Mouse (Mus musculus) heart, postnatal 10 days (tissue): ENCODE measurements around the gene Mib2. TPM values are rescaled to one million over a fixed set of nuclear protein-coding genes. Genes with fewer than 3 reads are reported as not detected.
A peak's percentile ranks its signal among the peaks of the same experiment; 100 is the strongest.
"Not testable (repeated sequence)": the region's sequence is repeated elsewhere in the genome, so short reads cannot be mapped to it uniquely, and the experiment has no call there.

Experiments
- DNase-seq, 2 experiments: peaks; one replicate each; pipeline ENCODE4 v3.0.0; 2021
- intact Hi-C: fragments of 180-260 bp; cut with DNase I; formaldehyde crosslinking; loops from one replicate; pipeline ENCODE4 v1.15.1; 2025
- total RNA-seq, 2 experiments: library from RNA; stranded (reverse); gene quantifications; 2 replicates each; pipeline ENCODE4 v1.2.3; 2021

Gene Mib2
- total RNA-seq, 2 experiments from 2014 or later, result 21.9 to 22.5 TPM

- intact Hi-C loops, result no loop called here
- peak in 1 of 2 experiments; percentile 46 for DNase-seq
These were observed 7.0 kb upstream of the Mib2 start for GRCm38 (mm10) chr4:155675991-155676390.

DNA sequence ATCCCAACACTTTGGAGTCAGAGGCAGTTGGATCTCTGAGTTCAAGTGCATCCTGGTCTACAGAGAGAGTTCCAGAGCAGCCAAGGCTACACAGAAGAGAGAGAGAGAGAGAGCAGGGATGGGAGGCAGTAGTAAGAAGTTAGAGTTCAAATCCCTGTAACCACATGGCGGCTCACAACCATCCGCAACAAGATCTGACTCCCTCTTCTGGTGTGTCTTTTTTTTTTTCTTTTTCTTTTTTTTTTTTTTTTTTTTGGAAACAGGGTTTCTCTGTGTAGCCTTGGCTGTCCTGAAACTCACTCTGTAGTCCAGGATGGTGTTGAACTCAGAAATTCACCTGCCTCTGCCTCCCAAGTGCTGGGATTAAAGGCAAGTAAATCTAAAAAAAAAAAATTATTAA lies 3.1 kb upstream of the Mib2 start:
- no peak for DNase-seq
- intact Hi-C loops, result no loop called here

GRCm38 (mm10) chr4:155670236-155670635 lies 1.2 kb upstream of the Mib2 start:
- intact Hi-C loops, result loop anchor here (1.0 kb wide), 1 partner anchor 18 kb away; no protein-coding TSS in a partner anchor
- not testable (repeated sequence) for DNase-seq

GRCm38 (mm10) chr4:155669598-155670075 lies 639 bp upstream of the Mib2 start:
- intact Hi-C loops, result loop anchor here (1.0 kb wide), 1 partner anchor 19 kb away; no protein-coding TSS in a partner anchor
- DNase-seq, result no peak

DNA sequence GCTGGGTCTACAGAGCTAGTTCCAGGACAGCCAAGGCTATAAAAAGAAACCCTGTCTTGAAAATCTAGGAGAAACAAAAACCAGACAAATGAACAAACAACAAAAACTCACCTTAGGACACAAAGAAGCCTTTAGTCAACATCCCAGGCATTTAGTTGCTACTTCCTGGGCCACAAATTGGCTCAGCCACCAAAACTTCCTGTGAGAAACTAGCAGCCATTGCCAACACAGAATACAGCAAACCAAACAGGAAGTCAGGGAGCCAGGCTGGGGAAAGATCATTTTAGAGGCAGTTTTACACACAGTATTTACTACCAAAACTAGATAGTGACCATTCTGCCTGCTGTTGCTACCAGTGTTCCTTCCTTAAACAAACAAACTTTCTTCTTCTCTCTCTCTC lies 2.1 kb downstream of the Mib2 start:
- no peak for DNase-seq
- intact Hi-C loops, result no loop called here

DNA sequence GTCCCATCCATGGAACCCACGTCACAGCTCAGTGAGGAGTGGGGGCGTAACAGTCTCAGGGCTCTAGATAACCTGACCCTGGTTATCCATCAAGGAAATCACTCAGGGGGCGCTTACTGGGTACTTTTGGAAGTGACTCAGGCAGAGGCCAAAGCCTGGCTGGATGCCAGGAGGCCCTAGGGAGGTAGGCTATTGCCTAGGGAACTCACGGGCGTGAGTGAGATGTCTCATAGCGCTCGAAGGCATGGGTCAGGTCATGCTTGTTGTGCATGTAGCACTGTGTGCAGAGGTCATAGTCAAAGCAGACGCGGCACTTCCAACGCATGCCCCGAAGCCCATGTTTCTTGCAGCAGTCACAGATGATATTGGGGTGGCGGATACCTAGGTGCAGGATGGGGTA lies 8.4 kb downstream of the Mib2 start:
- intact Hi-C loops, result no loop called here
- DNase-seq, result no peak

- DNase-seq, result no peak
- intact Hi-C loops, result no loop called here
These were observed 10.0 kb downstream of the Mib2 start for GRCm38 (mm10) chr4:155658961-155659360.

GRCm38 (mm10) chr4:155656214-155656751 lies 12.7 kb downstream of the Mib2 start:
- DNase-seq, result no peak

DNA sequence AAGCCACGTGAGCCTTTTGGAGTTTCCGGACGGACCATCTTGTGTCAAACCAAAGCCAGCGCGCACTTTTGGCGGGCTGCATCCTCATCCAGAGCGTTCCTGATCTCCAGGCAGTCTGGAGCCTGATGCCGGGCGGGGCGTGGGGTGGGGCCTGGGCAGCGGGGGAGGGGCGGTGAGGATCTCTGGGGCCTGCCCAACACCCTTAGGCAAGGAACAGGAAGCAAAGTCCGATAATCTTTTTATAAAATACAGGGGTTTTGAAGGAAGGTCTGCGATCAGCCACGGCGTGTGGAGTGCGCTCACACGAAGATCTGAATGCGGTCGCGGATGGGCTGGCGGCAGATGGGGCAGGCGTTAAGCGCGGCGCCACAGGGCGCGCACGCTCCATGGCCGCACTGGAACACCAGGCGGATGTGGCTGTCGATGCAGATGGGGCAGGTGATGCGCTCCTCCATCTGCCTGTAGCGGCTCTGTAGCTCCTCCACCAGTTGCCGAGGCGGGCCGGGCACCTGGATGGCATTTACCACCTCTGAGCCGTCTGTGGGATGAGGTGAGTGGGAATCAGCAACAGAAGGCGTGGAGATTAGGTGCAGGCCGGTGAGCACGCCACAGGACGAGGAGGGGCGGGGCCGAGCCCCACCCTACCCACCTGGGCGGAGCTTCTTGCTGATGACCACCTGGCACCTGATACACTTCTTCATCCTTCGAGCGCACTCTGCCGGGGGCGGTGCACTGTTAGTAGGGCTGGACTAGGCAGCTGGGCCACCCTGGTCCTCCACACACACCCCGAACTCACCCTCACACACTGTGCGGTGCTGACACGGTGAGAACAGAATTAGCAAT lies 14.3 kb downstream of the Mib2 start:
- DNase-seq, result peak; percentile 68 to 72
- intact Hi-C loops, result no loop called here

More at GRCm38 (mm10) chr4:155656214-155656751, 12.7 kb downstream of the Mib2 start:
- intact Hi-C loops, result no loop called here

GRCm38 (mm10) chr4:155654183-155654455 lies 14.9 kb downstream of the Mib2 start:
- no peak for DNase-seq

DNA sequence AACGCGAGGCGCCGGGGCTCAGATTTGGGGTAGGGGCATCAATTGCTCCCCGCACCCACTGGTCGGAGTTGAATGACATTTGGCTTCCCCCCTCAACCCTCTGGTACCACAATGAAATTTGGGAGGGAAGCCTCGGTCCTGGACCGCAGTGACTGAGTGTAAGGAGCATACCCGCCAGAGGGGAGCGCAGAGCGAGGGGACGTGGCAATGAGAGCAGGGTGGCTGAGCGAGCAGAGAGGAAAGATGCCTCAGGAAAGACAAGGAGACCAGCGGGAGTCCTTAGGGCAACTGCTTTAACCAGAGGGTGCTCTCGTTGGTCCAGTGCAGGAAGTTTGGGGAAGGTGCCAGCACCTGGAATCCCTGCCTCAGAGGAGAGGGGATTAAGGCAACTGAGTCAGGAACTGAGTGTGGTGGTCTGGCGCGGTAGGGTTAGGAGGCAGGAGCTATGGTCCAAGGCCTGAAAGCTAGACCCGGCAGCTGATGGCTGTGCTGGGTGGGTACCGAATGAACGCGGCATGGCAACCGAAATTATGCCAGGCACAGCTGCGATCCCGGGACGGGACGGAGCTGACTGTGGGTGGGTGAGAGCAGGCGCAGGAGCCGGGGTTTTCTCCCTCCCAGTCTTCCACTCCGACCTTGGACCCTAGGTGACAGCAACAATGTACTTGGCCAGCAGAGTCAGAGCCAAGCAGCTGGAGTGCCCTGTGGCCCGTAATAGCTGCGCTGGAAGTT lies 15.4 kb downstream of the Mib2 start:
- intact Hi-C loops, result no loop called here
- DNase-seq, result peak; percentile 47 to 64

More at GRCm38 (mm10) chr4:155654183-155654455, 14.9 kb downstream of the Mib2 start:
- intact Hi-C loops, result no loop called here

GRCm38 (mm10) chr4:155653086-155653450 lies 15.9 kb downstream of the Mib2 start, which contains the start of gene Mmp23:
Mmp23 (minus strand) TSS chr4:155653384.
- intact Hi-C loops, result no loop called here
- peak; percentile 76 to 78 for DNase-seq

DNA sequence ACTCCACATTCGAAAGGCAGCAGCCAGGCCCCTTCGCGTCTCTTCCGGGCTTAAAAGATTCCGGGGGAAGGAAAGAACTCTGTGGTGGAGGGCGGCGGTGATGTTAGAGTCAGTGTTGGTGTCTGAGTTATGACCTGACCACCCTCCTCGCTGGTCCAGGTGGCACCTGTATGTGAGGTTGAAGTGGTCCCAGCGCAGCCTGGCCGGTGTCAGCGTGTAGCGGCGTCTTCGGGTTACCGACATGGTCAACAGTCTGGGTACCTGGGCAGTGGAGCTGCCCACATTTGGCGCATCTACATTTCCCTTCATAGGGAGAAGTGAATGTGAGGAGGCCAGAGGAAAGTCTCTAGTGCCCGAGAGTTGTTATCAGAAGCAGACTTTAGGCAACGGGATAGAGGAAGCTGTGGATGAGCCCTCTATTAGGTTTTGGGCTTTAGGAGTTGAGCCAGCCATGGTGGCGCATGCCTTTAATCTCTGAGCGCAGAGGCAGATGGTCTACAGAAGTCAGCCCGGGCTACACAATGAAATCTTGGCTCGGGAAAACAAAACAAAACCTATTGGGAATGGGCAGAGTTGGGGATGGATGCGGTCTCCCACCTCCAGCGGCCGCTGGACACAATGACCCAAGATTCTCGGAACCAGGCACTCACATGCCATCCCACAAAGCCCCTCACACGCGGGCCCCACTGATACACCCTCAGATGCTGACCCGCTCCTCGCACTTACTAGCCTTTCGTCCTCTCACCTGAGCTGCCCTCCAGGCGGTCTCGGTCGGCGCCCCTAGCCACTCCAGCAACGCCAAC lies 16.5 kb downstream of the Mib2 start:
- intact Hi-C loops, result no loop called here
- peak in 1 of 2 experiments; percentile 38 for DNase-seq

DNA sequence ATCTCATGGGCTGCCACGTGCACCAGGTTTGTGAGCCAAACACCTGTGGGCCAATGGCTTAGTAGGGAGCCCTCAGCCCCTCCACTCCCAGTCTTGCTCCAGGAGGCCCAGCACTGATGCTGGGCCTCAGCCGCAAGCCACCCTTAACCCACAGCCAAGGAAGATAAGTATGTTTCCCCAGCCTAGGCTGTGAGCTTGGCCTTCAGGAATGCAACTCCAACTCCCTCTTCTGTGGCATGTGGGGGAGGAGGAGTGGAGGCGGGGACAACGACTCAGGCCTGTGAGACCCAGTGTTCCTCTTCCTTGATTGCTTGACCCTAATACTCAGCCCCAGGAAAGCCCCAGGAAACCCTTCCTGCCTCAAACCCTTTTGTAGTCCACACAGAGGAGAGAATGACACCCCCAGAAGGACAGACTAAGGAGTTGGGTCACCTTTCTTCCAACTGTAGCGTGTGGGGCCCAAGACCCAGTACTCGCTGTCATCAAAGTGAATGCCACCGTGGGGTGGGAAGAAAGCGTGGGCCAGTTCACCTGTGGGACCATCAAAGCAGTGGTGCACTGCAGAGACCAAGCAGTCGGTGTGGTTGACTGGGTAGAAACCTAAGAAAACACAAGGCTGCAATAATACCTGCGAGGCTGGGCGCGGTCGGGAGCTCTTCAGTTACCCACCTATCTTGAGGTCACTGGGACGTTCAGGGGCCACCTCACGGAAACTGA lies 17.3 kb downstream of the Mib2 start:
- DNase-seq, result peak; percentile 70 to 76
- intact Hi-C loops, result no loop called here

DNA sequence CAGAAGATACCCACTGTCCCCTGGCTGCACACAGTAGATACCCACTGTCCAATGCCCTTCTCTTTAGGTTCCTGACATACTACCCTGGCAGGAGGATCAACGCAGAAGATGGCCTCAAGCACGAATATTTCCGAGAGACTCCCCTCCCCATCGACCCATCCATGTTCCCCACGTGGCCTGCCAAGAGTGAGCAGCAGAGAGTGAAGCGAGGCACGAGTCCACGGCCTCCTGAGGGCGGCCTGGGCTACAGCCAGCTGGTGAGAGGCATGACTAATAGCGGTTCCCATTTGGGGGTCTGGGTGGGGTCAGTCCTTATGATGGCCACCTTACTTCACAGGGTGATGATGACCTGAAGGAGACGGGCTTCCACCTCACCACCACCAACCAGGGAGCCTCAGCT lies 19.6 kb downstream of the Mib2 start:
- intact Hi-C loops, result no loop called here

DNA sequence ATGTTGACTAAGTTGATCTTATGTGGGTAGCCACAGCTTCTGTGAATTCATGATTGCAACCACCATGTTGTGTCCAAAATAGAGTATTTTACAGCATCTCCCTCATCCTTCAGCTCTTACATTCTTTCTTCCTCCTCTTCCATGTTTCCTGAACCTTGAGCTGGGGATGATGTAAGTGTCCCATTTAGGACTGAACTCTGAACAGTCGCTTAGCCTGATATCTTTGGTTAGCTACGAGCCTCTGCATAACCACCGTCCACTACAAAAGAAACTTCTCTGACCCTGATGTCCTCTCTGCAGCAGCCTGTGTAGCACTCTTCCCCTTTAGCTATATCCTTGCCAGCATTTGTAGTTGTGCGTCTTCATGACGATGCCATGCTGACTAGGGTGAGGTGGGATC lies 23.3 kb downstream of the Mib2 start:
- DNase-seq, result no peak
- intact Hi-C loops, result no loop called here

More for the DNA sequence above, 19.6 kb downstream of the Mib2 start:
- DNase-seq, result no peak

- intact Hi-C loops, DNase-seq: not testable (repeated sequence)
These were observed 23.7 kb downstream of the Mib2 start, which contains the start of gene Gm10563 for GRCm38 (mm10) chr4:155645308-155645707. Gm10563 (minus strand) TSS chr4:155645408.

- intact Hi-C loops, result no loop called here
- no peak for DNase-seq
These were observed 25.5 kb downstream of the Mib2 start for GRCm38 (mm10) chr4:155643531-155643930.

- no peak for DNase-seq
- intact Hi-C loops, result no loop called here
These were observed 33.1 kb downstream of the Mib2 start for GRCm38 (mm10) chr4:155635766-155636499.
